Mouse (Mus musculus) frontal cortex, adult (tissue): ENCODE data around the gene Ccs.
"Not testable (repeated sequence)": the region's sequence is repeated elsewhere in the genome, so short reads cannot be mapped to it uniquely, and the experiment has no call there.

Experiments used
- ATAC-seq: cut with Nextera tagmentation; 2 replicates; pipeline ENCODE4 v1.9.2; 2017; ENCODE audit warnings: mild to moderate bottlenecking, moderate library complexity, mixed read lengths; ENCODE audit not compliant: low TSS enrichment

Ccs gene

GRCm38 (mm10) chr19:4839149-4839548 is at the start of gene Ccs, which contains the start of gene Ccdc87:
TSS of gene Ccs (minus strand) at chr19:4839332.
TSS of gene Ccdc87 (plus strand) at chr19:4839366.
- peak; percentile 99 for ATAC-seq

GRCm38 (mm10) chr19:4883961-4884360 is 44.8 kb upstream of the Ccs start:
- no peak for ATAC-seq

- ATAC-seq: no peak
Observed at GRCm38 (mm10) chr19:4879324-4879703, 40.2 kb upstream of the Ccs start.

- peak; percentile 99 for ATAC-seq
Observed at GRCm38 (mm10) chr19:4878405-4879323, 39.5 kb upstream of the Ccs start, which contains the start of gene Zdhhc24. TSS of gene Zdhhc24 (plus strand) at chr19:4878668.

GRCm38 (mm10) chr19:4877785-4878184 is 38.7 kb upstream of the Ccs start, which contains the start of gene Actn3:
TSS of gene Actn3 (minus strand) at chr19:4877909.
- ATAC-seq: no peak

GRCm38 (mm10) chr19:4876755-4877154 is 37.6 kb upstream of the Ccs start:
- no peak for ATAC-seq

GRCm38 (mm10) chr19:4876241-4876640 is 37.1 kb upstream of the Ccs start:
- no peak for ATAC-seq

- not testable (repeated sequence) for ATAC-seq
Observed at GRCm38 (mm10) chr19:4874613-4875012, 35.5 kb upstream of the Ccs start.

- no peak for ATAC-seq
Observed at GRCm38 (mm10) chr19:4865147-4865546, 26.0 kb upstream of the Ccs start.

GRCm38 (mm10) chr19:4863048-4863447 is 23.9 kb upstream of the Ccs start:
- no peak for ATAC-seq

- ATAC-seq: peak; percentile 35; the same call in 1 of the 2 replicates
Observed at GRCm38 (mm10) chr19:4859081-4859480, 19.9 kb upstream of the Ccs start.

GRCm38 (mm10) chr19:4855951-4856350 is 16.8 kb upstream of the Ccs start:
- ATAC-seq: no peak

- peak; percentile 27; the same call in 1 of the 2 replicates for ATAC-seq
Observed at GRCm38 (mm10) chr19:4855470-4855820, 16.3 kb upstream of the Ccs start.

GRCm38 (mm10) chr19:4854552-4855469 is 15.7 kb upstream of the Ccs start, which contains the start of gene Ctsf:
TSS of gene Ctsf (plus strand) at chr19:4855130.
- ATAC-seq: peak; percentile 95

GRCm38 (mm10) chr19:4850281-4850680 is 11.1 kb upstream of the Ccs start:
- ATAC-seq: no peak

- no peak for ATAC-seq
Observed at GRCm38 (mm10) chr19:4849800-4850199, 10.7 kb upstream of the Ccs start.

- peak; percentile 52; the same call in 1 of the 2 replicates for ATAC-seq
Observed at GRCm38 (mm10) chr19:4847490-4847889, 8.4 kb upstream of the Ccs start.

- ATAC-seq: no peak
Observed at GRCm38 (mm10) chr19:4845846-4846245, 6.7 kb upstream of the Ccs start.

- no peak for ATAC-seq
Observed at GRCm38 (mm10) chr19:4842611-4843010, 3.5 kb upstream of the Ccs start.

- no peak for ATAC-seq
Observed at GRCm38 (mm10) chr19:4840848-4841247, 1.7 kb upstream of the Ccs start.

GRCm38 (mm10) chr19:4838526-4839140 is 499 bp downstream of the Ccs start:
- ATAC-seq: no peak

GRCm38 (mm10) chr19:4837049-4837448 is 2.1 kb downstream of the Ccs start:
- no peak for ATAC-seq
